Mouse (Mus musculus) cerebellum, postnatal 36 days (tissue): ENCODE results near the gene Hnrnpab.
"Not testable (repeated sequence)": the region's sequence is repeated elsewhere in the genome, so short reads cannot be mapped to it uniquely, and the experiment has no call there.

Experiments used
- DNase-seq, 2 experiments: peaks; one replicate each; pipeline ENCODE4 v3.0.0; 2021 to 2022; ENCODE audit warnings: mixed read lengths in 2 of 2

Hnrnpab gene

DNA sequence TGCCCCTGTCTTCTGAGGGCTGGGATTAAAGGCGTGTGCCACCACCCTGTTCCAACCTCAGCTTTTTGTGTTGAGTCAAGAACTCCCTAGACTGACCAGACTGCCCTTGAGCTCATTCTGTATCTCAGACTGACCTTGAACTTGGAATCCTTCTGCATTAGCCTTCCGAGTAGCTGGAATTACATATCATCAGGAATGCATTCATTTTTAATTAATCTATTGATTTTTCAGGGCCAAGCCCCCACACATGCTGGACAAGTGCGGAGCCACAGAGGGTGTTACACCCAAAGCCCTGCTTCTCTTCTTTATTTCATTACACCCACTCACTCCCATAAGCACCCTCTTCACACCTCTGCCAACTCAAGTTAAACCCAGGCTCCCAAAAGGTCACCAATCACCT lies 27.1 kb upstream of the Hnrnpab start:
- DNase-seq: no peak

DNA sequence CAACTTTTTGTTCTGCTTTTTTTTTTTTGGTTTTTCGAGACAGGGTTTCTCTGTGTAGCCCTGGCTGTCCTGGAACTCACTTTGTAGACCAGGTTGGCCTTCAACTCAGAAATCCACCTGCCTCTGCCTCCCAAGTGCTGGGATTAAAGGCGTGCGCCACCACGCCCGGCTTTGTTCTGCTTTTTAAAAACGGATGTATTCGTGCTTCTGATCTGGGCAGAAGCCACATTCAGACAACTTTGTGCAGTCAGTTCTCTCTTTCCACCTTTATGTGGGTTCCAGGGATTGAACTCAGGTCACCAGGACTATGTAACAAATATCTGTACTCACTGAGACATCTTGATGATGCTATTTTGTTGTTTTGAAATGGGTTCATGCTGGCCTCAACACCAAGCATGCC lies 26.6 kb upstream of the Hnrnpab start:
- not testable (repeated sequence) for DNase-seq

DNA sequence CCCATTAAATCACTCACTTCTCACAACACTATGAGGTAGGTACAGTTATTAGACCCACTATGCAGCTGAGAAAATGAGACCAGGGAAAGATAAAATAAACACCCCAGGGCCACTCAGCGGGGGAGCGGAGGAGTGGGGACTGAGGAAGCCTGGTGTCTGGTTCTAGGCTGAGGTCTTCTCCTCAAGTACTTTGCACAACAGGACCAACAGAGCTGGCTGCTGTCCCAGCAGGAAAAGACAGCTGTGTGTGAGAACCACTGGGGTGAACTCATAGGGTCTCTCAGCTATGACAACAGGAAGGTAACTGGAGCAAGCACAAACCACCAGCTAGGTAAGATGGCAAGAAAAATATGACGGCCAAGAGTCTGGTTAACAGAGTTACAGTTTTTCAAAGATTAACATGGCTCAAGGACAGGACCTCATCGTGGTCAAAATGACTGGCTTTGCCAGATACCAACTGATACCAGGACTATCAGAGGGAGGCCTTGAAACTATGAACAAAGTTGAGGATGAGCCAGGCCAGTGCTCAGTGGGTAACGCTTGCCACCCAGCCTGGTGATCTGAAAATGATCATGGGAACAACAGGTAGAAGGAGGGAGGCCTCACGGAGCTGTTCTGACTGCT lies 25.6 kb upstream of the Hnrnpab start:
- DNase-seq: no peak

DNA sequence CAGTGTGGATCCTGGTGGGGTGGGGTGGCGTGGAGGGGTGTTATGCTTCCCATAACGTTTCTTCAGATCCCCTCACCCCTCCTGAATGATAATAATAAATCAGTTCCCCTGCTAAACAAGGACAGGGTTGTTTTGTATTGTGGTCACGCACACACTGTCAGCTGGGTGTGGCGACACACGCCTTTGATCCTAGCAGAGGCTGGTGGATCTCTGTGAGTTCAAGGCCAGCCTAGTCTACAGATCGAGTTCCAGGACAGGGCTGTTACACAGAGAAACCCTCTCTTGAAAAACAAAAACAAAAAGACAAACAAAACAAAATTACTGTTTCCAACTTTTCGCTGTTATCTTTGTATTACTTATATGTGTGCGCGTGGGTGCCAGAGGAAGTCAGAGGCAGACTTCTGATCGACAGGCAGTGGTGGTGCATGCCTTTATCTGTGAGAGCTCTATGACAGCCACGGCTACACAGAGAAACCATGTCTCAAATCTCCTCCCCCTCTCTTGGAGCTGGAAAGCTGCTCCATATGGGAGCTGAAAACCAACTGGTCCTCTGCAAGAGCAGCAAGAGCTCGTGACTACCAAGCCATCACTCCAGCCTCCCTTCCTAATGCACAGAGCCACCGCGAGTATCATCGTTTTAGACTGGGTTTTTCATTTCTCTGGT lies 23.1 kb upstream of the Hnrnpab start:
- DNase-seq: no peak

DNA sequence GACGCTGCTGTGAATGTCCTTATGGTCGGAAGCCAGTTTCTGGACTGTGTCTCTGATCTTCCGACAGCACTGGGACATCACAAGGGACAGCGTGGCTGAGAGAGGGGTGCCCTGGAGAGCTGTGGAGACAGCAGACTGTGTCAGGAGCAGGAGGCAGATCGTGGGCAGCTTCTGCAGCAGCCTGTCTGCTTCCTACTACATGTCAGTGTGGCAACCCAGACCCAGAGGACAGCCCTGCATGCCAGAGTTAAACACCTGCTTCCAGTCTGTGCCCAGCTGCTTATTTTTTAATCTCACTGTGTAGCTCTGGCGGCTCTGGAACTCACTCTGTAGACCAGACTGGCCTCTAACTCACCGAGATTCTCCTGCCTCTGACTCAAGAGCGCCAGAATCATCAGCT lies 21.3 kb upstream of the Hnrnpab start:
- no peak for DNase-seq

DNA sequence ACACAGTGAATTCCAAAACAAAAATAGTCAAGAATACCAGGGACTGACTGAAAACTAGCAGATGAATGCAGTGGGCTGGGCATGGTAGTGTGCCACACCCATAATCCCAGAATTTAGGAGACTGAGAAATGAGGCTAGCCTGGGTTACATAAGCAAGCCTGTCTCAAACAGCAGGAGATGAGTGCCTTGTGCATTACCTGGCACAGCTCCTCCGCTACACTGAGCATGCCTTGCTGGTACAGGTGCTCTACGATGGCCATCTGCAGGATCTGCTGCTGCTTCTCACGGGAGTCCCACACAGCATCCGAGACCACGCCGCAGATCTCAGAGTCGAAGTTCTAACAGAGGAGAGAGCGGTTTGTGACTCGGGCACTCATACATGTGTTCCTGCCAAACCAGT lies 20.8 kb upstream of the Hnrnpab start:
- DNase-seq: peak in 1 of 2 experiments; percentile 40

DNA sequence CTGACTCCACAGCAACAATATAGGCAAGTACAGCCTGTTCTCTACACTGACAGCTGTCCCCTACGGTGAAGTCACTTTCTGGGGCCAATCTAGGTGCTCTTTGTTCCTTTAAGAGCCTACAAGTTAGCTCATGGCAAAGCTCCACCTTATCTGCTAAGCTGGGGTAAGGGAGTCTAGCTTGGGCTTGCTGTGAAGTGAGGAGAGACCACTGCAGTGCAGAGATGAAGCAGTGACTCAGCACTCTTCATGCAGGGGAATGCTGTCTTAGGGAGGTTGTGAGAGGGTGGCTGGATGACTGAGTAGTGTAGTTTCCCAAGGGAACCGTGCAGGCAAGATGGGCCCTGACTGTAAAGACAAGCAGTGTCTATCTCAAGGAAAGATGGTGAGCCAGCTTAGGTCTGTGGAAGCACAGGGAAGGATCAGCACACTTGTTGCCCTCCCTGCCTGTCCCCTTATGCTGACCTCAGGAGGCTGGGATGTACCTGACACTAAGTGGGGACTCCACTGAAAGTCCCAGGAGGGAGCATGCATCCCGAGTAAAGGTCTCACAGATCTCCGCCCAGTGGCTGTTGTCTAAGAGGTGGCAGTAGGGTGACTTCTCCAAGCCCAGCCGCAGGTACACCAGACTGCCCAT lies 18.7 kb upstream of the Hnrnpab start:
- DNase-seq: no peak

DNA sequence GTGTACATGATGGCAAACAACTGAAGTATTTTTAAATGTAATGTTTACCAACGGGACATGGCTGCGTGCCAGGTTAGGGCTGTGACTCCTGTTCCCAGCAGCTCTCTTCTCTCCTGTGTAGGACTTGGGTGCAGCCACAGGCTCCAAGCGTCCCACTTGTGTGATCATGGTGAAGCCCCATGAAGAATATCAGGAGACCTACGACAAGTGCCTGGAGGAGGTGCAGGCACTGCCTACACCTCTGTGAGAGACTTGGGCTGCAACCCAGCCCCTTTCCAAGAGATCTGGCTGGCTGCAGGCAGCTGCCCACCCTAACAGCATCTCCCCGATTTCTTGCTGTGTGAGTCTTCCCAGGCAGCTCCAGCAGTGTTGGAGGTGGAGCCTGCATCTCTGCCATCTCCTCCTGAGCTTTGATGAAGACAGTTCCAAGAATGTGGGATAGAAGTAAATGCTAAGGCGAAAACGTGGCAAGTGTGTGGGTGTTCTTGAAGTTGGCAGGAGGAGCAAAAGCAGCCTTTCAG lies 16.4 kb upstream of the Hnrnpab start:
- DNase-seq: no peak

DNA sequence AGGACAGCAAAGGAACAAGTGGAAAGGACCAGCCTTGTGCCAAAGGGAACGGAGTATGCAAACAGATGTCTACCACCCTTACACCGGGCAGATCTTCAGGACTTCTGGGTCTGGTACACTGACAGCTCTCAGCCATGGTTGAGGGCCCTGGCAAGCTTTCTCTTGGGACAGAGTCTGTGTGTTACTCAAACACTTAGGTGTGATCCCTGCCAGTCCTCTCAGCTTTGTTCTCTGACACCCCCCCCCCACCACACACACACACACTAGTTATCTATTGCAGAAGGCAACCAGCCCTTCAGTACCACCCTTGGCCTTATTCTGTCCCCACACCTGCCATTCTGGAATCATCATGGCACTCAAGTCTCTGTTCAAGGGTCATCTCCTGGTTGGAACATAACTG lies 15.1 kb upstream of the Hnrnpab start:
- DNase-seq: no peak

DNA sequence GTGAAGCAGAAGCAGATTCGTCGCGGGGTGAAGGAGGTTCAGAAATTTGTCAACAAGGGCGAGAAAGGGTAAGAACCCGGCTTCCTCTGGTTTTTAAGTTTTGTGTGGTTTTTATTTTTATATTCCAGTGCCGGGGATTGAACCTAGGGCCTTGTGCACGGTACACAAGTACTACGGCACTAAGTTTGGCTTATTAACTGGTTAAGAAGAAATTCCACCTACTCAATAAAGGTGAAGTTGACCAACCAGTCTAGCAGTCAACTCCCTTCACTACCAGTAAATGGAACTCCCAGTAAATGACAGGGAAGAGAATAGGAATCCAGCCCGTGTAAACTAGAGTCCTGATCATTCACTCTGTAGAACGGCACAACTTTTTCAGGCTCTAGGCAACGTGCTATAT lies 13.4 kb upstream of the Hnrnpab start:
- DNase-seq: no peak

DNA sequence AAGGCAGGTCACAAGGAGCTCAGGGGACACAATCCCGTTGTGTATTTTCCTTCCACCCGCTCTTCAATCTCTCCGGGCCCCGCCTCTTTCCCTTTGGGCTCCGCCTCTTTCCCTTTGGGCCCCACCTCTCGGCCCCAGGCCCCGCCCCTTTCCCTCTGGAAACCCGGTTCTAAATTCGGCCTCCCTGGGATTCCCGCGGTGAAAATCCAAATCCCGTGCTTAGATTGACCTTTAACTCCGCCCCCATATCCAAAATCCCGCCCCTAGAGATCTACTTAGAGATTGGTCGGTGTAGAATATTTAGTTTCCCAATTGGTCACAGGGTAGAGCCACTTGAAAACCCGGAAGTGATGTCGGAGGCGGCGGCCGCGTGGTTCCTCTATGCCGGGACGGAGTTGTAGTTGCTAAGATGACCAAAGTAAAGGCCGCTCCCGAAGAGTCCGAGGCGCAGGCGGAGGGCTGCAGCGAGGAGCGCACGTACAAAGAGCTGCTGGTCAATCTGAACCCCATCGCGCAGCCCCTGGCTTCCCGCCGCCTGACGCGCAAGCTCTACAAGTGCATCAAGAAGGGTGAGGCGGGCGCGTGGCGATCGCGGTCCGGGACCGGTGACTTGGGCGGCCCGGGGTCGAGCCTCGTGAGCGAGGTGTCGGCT lies 12.9 kb upstream of the Hnrnpab start, which contains the start of gene Nhp2:
TSS of gene Nhp2 (plus strand) at position 327 of the 652 bp plus-strand sequence.
- peak; percentile 90 to 92 for DNase-seq

DNA sequence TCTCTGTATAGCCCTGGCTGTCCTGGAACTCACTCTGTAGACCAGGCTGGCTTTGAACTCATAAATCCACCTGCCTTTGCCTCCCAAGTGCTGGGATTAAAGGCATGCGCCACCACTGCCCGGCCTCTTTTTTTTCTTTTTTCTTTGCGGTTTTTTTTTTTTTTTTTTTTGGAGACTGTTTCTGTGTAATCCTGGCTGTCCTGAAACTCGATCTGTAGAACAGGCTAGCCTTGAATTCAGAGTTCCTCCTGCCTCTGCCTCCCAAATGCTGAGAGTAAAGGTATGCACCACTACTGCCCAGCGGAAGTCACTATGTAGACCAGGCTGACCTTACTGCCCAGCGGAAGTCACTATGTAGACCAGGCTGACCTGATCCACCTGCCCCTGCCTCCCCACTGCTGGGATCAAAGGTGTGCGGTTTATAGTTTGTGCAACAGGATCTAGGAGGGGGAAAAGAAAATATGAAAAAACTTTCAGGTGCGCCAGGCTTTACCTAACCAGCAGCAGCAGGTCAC lies 12.3 kb upstream of the Hnrnpab start:
- DNase-seq: no peak

DNA sequence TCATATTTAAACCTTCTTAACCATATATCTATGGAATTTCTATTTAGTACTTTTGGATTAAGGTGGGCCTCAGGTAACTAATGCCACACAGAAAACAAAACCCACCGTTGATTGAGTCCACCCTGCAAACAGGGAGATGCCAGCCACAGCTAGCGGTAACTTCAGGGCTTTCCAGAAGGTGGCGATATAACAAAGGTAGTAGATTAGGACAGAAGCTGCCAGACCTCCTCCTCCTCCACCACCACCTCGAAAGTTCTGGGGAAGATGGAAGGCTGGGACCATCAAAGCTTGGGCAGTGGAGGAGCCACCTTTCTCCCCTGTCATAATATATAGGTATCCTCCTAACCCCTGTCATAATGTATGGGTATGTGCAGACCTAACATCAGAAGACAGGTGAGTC lies 11.0 kb upstream of the Hnrnpab start:
- DNase-seq: peak; percentile 63 to 73

DNA sequence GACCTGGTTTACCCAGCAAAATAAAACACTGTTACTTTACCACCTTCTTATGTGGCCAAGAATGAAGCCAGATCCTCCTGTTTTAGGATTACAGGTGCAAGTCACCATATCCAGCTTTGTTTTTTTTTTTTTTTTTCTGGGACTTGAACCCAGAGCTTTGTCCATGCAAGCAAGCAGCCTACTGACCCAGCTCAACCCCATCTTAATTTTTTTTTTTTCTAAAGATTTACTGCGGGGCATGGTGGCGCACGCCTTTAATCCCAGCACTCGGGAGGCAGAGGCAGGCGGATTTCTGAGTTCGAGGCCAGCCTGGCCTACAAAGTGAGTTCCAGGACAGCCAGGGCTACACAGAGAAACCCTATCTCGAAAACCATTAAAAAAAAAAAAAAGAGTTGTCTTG lies 9.5 kb upstream of the Hnrnpab start:
- not testable (repeated sequence) for DNase-seq

DNA sequence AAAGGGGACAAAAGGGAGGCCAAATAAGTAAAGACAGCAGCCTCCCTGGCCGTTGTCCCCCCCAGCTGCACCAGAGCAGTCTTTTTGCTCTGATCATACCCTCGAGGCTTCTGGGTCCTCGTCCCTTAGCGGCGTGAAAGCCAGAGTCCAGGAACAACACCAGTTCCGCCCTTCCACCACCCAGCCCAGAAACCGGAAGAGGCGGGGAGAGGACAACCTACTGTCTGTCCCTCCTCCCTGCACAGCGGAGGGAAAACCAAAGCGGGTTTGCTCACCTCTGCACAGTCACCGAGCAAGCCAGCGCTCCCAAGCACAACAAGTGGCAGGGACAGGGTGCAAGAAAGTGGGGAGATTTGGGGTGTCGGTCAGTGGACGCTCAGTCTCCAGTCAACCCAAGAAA lies 9.0 kb upstream of the Hnrnpab start:
- DNase-seq: peak in 1 of 2 experiments; percentile 25

DNA sequence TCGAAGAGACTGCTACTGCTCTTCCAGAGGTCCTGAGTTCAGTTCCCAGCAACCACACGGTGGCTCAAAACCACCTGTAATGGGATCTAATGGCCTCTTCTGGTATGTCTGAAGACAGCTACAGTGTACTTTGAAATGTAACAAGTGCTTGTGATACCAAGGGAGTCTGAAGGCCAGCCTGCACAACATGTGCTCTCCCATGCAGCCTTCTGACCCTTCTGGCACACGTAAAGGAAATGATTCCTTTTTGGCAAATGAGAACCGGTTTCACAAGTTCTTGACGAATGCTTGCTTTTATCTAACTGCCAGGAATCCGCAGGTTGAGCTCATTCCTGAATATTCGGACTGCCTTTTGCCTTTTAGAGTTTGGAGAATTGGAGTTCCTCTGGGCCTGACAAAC lies 8.5 kb upstream of the Hnrnpab start:
- no peak for DNase-seq

DNA sequence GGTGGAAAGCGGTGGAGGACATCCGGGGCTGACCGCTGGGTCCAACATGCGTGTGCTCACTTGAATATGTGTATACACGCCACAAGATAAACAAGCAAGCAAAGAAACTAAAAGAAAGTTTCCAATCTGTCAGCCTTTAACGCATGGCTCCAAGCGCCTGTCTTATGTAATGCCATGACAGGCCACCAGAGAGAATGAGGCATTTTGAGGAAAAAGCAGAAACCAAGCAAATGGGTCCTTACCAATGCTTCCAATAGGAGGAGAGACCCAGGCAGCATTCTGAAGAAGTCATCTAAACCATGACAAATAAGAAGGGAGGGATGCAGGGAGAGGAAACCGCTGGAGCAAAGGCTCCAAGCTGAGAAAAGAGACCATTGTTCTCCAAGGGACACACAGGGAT lies 7.6 kb upstream of the Hnrnpab start:
- no peak for DNase-seq

DNA sequence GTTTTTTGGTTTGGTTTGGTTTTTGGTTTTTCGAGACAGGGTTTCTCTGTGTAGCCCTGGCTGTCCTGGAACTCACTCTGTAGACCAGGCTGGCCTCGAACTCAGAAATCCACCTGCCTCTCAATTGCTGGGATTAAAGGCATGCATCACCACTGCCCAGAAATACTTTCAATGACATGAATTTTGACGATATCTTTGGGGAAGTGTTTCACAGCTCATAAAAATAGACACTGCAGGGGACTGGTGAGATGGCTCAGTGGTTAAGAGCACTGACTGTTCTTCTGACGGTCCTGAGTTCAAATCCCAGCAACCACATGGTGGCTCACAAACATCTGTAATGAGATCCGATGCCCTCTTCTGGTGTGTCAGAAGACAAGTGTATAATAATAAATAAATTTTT lies 3.3 kb upstream of the Hnrnpab start:
- DNase-seq: not testable (repeated sequence)

DNA sequence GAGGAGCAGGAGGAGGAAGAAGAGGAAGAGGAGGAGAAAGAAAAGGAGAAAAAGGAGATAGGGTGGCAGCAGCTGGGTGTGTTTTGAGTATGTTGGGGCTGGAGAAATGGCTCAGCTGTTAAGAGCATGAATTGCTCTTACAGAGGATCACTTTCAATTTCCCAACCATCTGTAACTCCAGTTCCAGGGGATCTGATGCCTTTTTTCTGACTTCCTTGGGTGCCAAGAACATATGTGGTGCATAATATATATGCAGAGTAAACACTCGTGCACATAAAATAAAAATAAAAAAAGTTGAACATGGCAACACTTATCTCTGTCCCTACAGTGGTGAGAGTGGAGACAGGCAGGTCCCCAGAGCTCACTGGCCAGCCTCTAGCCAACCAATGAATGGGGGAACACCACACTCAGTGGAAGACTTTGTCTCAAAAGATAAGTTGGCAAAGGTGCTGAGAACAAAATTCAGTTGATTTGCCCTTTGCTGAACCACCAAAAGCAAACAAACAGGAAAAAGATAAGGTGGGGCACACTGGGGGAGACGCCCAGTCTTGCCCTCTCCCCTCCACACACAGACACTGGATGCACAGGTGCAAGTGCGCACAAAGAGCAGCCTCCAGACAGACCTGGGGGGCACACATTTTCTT lies 2.7 kb upstream of the Hnrnpab start:
- DNase-seq: no peak

DNA sequence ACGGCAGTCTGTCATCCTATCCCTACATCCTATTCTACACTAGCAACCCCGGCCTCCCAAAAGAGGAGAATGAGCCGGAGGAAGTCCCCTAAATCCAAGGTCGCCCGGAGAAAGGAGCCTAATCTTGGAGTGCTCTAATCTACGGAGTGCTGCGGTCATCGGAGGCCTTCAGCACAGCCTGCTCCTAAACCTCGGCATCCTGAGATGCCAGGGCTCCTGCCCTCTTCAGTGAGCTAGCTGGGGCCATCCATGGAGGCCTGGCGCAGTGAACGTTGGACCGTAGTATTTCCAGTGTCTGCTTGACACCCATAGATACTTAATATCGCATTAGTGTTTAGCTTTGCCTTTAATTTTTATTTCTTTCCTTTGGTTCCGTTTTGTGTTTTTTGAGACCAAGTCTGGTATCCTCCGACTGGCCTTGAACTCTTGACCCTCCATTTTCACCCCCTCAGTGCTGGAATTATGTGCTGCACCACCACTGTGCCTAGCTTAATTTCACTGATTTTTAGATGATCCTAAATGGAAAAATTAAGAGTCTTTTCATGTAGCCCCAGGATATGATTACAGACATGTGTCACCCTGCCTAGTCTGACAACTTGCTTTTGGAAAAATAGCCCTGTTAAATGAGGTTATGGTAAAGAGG lies 570 bp upstream of the Hnrnpab start:
- no peak for DNase-seq

DNA sequence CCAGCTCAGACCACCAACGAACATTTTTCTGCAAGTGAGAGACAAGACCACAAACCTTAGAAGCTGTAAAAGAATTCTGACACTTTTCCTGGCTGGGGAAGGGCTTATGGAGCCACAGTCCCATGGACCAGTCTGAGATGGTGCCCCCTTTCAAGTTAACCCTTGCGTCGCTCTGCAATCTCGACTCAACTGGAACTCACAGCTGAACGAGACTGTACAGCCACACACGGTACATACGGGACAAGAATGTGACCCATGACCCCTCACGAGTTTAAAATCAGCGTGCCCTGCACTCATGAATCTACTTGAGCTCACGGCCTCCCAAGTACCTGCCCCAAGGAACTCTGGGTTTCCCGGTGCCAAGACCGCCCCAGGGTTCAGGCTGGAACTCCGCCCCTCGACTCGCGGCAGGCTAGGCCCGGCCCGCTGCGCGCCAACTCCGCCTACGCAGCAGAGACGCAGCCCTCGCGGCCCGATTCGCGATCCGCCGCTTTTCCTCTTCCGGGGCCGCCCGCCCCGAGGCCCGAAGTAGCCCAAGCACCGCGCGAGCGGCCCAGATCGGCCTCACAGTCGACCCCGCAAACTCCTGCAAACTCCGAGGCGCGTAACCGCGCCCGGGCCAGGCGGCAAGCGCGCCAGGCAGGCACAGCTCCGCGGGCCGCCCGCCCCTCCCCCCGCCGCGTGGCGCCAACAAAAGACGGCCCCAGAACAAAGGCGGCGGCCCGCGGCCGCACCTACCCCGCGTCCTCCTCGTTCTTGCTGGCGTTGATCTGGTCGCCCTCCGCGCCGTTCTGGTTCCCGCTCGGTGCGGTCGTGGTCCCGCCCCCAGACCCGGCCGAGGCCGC lies 823 bp downstream of the Hnrnpab start:
- DNase-seq: peak; percentile 71 to 78
